Mouse (Mus musculus) C2C12 (cell line): ENCODE results near the gene Dip2c.

Experiments
- CTCF ChIP-seq: IDR thresholded peaks from one replicate; pipeline ENCODE4 v1.5.1; 2011; ENCODE audit not compliant: control insufficient read depth, insufficient read depth, insufficient read length
- MYOD1 ChIP-seq: IDR thresholded peaks from one replicate; pipeline ENCODE4 v1.6.1; 2011; ENCODE audit warnings: low read depth; ENCODE audit not compliant: control insufficient read depth, insufficient read length

DNA sequence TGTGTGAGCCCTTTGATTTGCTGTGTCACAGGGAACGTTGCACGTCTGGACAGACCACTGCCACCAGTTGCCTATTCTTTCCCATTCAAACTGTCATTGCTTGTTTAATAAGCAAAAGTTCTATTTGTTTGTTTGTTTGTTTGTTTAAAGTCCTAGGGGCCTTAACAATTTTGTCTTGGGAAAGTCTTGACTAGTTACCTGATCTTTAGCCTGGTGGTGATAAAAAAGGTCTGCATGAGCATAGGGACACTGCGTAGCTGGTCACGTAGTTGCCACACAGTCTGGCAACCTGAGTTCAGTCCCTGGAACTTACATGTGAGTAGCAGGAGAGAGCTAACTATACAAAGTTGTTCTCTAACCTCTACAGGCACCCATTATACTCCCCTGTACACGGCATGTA, 392.9 kb downstream of the Dip2c start:
- TF ChIP-seq MYOD1 (no peak), CTCF (no peak)
